Mouse (Mus musculus) layer of hippocampus, adult 8-10 months (tissue): ENCODE data around the gene Dkk3. TPM values are rescaled to one million over a fixed set of nuclear protein-coding genes. Genes with fewer than 3 reads are reported as not detected.
"Not testable (repeated sequence)": the region's sequence is repeated elsewhere in the genome, so short reads cannot be mapped to it uniquely, and the experiment has no call there.

Experiments used
- DNase-seq, 2 experiments: peaks; one replicate each; pipeline ENCODE4 v3.0.0; 2022; ENCODE audit warnings: low spot score in 2 of 2
- total RNA-seq, 4 experiments: library from RNA; stranded (reverse); gene quantifications; 2 replicates each; pipeline ENCODE4 v1.2.4; 2022

Dkk3 gene
- total RNA-seq, 4 experiments from 2014 or later: 256 to 294 (median 274) TPM

- DNase-seq: peak; percentile 53 to 58
These were observed 11.3 kb upstream of the Dkk3 start for GRCm38 (mm10) chr7:112169955-112170692.

DNA sequence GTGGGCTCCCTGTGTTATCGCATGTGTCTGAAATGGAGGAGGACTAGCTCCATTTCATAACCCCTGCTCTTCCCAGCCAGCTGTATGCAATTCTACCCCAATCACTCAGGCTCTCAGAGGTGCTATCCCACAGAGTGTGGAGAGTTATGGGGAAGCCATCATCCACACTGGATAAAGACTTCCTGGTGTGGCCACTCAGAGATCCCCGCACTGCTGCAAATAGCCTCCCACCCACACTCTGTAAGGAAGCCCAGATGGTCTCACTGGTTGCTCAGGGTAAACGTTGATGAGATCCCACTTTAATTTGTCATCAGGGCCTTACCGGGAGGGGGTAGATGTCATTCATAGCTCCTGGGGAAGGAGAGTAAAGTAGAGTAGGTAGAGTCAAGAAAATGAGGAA lies 6.7 kb upstream of the Dkk3 start:
- DNase-seq: no peak

GRCm38 (mm10) chr7:112165032-112165431 lies 6.2 kb upstream of the Dkk3 start:
- DNase-seq: not testable (repeated sequence)

- no peak for DNase-seq
These were observed 5.6 kb upstream of the Dkk3 start for GRCm38 (mm10) chr7:112164430-112164829.

DNA sequence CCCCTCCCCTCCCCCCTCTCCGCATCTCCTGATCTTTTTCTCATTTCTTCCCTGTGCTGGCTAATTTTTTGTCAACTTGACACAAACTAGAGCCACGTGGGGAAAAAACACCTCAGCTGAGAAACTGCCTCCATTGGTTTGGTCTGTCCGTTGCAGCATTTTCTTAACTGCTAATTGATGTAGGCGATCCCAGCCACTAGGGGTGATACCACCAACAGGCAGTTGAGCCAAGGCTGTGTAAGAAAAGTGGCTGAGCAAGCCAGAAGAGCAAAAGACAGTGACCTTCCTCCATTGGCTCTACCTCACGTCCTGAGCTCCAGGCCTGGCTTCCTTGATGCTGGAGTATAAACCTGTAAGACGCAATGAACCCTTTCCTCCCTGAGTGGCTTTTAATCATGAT lies 978 bp upstream of the Dkk3 start:
- DNase-seq: no peak

DNA sequence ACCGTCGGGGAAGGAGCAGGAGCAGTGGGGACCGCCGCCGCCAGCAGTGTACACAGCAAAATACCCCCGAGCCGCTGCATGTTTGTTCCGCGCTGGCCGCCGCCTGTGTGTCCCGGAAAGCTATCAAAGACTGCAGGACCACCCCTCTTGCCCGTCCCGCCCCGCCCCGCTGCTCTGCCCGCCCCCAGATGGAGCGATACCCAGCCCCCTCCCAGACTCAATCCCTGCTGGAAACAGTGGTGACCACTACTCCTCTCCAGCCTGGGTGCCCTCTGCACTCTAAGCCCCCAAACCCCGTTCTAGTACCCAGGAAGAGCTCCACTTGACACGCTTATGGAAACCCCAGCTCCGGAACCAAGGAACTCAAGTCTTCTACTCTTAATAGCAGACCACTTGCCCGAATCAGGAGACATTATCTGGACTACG lies 528 bp downstream of the Dkk3 start:
- DNase-seq: no peak

DNA sequence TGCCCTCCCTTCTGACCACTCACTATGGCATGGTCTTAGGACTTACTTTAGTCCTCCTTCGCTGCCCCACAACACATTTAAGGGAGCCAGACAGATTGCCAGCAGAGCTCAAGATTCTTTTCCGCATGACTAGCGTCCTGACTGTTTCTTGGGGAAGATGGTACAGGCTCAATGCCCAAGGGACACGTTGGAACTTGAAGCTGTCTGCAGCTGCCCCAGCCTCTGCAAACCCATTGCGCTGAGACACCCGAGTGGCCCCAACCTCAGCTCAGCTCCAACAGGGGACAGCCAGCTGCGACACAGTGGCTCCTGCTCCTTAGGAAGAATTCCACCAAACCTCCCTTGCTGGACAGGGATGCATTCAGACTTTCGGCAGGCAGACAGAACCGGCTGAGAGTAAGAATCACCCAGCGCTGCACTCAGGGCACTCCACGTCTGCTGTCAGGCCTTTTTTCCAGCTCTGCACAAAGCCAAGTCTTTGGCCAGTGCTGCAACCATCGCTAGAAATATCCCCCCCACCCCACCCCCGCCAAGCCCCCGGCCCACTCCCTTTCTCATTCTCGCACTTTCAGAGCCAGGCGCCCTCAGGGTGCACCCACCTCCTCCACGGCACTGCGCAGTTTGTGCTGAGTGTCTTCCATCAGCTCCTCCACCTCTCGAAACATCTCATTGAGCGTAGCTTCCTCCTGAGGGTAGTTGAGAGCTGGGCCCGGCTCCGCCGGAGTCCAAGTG lies 1.1 kb downstream of the Dkk3 start:
- DNase-seq: no peak

- DNase-seq: no peak
These were observed 3.7 kb downstream of the Dkk3 start for GRCm38 (mm10) chr7:112155194-112155593.

DNA sequence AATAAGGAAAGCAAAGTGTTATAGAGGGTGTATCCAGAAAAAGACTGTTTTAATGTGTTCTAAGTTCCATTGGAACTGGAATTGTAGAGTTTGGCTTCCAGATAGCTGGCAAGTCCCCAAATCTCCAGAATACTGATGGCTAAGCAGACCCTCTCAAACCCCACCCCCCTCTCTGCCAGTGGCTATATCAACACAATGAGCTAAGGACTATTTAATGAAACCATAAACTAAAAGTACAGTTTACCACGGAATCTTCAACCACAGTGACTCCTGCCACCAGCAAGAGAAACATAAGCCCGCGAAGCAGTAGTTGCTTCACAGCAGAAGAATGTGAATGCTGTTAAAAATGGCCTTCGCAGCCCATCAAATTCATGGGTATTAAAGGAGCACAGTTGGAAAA lies 4.4 kb downstream of the Dkk3 start:
- no peak for DNase-seq

- no peak for DNase-seq
These were observed 9.7 kb downstream of the Dkk3 start for GRCm38 (mm10) chr7:112149113-112149512.

DNA sequence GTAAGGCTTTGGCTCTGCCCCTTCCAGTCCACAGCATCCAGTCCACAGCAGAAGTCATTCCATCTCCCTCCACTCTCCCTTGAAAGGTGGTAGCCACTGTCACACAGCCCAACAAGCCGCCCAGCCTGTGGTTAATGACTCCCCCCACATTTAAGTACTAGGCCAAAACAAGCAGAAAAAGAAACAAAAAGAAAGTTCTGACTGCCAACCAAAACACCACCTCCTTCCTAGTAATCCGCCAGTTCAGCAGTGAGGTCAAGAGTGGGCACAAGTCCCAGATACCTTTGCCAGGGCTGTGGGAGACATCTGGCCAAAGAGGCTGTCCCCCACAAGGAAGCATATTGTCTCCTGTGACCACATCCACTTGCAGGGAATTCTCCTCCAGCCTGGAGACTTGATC lies 10.9 kb downstream of the Dkk3 start:
- no peak for DNase-seq

DNA sequence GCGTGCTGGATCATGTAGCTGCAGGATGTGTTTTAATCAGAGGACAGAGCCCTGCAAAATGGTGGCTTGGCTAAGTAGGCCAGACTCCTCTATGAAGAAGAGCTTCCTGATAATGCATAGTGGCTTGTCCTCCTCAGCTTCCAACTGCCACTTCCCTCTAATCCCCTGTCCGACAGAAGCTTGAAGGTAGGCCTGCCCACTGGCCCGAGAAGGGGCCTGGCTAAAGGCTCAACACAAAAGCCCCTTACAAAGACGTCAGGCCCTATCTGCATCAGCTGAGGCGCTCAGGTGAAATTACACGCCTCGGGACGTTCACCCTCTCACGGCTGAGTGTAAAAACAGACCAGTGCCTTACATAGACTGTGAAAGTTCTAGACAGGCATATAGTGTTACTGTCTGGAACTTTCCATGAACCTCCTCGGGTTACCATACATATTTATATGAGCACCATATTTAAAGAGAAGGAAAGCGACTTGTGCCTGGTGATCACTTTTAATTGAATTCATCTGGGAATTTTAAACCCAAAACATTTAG lies 14.1 kb downstream of the Dkk3 start:
- no peak for DNase-seq

- no peak for DNase-seq
These were observed 14.9 kb downstream of the Dkk3 start for GRCm38 (mm10) chr7:112143978-112144377.

GRCm38 (mm10) chr7:112143090-112143500 lies 15.8 kb downstream of the Dkk3 start:
- no peak for DNase-seq

DNA sequence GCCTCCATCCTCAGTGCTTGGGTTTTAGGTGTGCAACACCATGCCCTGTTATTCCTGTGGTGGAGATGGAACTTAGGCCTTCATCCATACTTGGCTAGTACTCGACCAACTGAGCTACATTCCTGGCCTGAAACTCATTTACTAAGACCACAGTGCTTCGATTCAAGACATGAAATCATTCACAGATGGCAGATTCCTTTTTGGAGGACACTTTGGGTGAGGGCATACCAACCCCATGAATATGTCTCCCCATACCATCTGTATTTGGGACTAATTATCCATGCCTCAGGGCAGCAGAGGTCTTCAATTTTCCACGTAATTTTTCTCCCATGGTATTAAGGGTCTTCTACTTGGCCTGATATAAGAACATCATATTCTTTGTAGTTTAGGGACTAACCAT lies 16.2 kb downstream of the Dkk3 start:
- DNase-seq: no peak

DNA sequence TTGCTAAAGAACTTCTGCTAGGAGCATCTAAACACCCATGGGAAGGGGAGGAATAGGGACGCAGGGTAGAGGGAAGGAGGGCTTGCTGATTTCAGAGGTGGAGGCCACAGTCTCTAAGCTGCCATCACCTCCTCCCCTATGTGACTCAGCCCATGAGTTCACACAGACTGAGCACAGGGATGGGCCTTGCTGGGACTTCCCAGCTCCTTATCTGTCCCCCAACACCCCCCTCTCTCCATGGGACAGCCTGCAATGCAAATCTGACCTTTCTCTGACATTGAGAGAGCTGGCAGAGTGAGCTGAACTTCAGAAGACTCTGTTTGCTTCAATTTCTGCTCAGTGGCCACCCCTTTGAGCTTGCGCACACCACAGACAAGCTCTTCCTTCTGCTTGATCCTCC lies 18.1 kb downstream of the Dkk3 start:
- DNase-seq: no peak

DNA sequence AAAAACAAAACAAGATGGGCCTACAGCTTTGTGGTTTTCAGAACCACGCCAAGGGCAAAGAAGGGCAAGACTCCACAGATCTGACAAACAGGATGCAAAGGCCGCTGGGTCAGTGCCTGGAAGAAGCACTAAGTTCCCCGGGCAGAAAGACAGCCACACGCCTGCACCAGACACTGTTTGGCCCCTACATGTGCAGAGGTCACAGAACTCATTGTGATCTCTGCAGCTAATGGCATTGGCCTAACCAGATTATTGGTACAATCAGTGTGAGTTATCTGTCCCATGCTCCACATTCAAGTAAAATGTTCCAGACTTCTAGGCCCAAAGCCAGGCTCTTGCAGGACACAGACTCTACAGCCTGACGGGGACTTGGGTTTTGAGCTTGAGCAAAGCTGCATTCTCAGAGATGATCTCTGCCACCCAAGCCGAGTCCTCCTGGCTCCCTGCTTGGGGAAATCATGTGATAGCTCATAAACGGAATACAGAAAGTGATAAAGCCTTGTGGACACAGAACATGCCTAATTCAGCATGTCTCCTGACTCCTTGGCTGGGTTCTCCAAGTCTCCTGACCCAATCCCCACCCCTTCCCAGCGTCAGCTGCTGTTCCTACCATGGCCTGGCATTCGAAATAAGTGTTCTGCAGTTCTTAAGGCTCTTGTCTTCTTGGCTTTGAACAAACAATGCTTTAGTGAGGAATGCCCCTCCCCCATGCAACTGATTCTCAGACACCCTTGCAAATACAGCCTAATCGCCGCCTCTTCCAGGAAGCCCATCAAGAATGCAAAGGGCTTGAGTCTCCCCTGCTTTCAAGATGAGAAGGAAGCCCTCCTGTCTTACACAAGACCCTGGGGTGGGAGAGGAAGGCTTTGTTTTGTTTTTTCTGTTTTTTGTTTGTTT lies 20.1 kb downstream of the Dkk3 start:
- DNase-seq: no peak

DNA sequence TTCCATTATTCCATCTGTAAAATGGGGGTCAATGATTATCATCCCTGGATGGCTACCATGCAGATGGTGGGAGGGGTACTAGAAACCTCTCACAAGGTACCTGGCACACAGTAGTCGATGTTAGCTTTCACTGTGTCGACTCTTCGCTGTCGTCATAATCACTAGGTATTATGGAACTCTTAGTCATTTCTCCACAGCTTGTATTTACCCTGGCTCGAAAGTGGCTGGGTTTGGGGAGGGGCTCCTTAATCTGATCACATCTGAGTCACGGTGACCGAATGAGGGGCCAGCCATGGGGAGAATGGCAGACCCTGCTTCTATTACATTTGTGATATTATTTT lies 20.7 kb downstream of the Dkk3 start:
- DNase-seq: no peak

- no peak for DNase-seq
These were observed 22.3 kb downstream of the Dkk3 start for GRCm38 (mm10) chr7:112136537-112136936.

- DNase-seq: no peak
These were observed 23.7 kb downstream of the Dkk3 start for GRCm38 (mm10) chr7:112135161-112135560.

- DNase-seq: no peak
These were observed 25.6 kb downstream of the Dkk3 start for GRCm38 (mm10) chr7:112133277-112133676.

DNA sequence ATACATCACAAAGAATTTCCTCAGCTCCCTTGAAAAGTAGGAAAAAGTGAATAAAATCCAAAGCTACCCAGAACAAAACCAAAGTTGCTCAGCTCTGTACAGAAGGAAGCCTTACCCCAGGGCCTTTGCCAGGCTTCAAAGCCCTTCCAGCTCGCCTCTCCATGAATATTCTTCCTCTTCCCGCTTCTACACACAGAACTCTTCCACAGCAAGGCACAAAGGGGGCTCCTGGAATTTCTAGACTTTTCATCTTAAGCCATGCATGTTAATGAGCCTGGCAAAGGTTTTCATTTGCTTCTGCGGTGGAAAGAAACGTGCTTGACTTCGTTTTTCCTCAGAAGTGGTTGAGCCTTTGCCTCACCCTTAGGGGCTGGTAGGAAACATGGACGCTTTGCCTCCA lies 26.9 kb downstream of the Dkk3 start:
- DNase-seq: no peak
